Mouse (Mus musculus): Measurements from ENCODE around the gene Tex261.

Tex261 gene

GRCm38 (mm10) chr6:83756051-83756450, 19.6 kb downstream of the Tex261 start:
- DNase-seq: no peak

- DNase-seq: peak; percentile 35 to 75
Measured at GRCm38 (mm10) chr6:83750171-83750684, 25.4 kb downstream of the Tex261 start.

DNA sequence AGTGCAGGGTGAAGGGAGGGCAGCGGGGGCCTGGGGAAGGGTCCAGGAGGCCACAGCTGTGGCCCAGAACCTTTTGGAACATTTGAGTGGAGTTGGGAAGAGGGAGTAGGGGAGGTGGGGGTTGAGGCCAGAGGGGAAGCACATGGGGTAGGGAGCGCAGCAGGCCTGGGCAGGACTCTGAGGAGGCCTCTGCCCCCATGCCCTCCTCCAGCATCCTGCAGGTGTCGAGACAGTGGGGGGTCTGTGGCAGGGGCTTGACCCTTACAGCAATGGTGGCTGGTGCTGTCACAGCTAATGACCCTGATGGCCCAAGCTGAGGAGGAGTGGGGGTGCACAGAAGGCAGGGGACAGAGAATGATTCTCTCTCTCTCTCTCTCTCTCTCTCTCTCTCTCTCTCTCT, 26.3 kb downstream of the Tex261 start:
- no peak for DNase-seq

DNA sequence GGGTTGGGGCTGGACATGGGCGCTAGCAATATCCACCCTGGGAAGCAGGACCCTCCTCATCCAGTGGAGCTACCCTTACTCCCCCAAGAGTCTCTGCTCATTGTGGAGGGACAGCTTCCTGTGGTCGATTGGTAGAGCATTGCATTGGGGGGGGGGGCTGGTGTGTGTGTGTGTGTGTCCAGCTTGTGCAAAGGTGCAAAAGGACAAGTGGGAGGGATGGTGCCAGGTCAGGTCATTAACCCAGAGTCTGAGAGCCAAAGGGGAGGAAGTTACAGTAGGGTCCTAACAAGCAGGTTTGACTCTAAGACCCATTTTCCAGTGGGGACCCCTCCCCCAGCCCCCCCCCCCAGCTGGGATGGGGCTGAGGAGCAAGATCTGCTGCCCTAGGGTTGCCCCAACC, 30.1 kb downstream of the Tex261 start:
- no peak for DNase-seq

DNA sequence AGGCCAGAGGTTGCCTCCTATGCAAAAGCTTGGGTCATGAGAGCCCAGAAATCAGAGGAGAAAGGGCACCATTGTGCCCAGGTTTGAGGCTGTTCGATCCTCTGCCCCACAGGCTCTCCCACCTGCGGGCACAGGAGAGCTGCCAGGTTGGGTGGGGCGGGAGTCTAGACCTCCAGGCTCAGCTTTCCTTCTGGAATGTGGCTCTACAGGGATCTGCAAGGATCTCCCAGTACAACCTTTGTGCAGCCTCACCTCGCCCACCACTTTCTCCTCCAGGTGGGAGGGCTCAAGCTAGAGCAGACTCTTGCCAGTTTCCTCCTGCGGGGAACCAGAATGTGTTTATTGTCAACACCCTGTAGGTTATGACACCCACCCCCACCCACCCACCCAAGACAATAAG, 31.1 kb downstream of the Tex261 start:
- no peak for DNase-seq

GRCm38 (mm10) chr6:83744126-83744525, 31.5 kb downstream of the Tex261 start:
- no peak for DNase-seq

GRCm38 (mm10) chr6:83743212-83743611, 32.4 kb downstream of the Tex261 start:
- no peak for DNase-seq

- DNase-seq: no peak
Measured at GRCm38 (mm10) chr6:83742761-83743160, 32.9 kb downstream of the Tex261 start, which contains the start of gene Atp6v1b1. Gene Atp6v1b1, plus strand, starts transcription at chr6:83742990.

DNA sequence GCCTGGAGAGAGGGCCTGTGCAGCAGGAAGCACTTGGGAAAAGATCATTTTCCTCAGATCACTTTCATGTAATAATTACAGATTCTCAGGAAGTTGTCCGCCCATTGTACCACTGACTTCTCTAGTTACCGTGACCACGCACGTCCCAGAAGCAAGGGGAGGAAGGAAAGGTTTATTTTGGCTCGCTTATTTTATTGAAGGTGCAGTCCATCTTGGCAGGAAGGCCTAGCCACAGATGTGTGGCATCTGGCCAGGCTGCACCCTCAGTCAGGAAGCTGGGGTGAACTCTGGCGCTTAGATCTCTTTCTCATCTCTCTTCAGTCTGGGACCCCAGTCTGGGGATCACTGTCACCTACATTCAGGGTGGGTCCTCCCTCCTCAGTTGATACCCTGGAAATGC, 37.0 kb downstream of the Tex261 start:
- no peak for DNase-seq

- no peak for DNase-seq
Measured at GRCm38 (mm10) chr6:83737311-83737710, 38.3 kb downstream of the Tex261 start.

GRCm38 (mm10) chr6:83731128-83731527, 44.5 kb downstream of the Tex261 start:
- DNase-seq: peak; percentile 37 to 67

DNA sequence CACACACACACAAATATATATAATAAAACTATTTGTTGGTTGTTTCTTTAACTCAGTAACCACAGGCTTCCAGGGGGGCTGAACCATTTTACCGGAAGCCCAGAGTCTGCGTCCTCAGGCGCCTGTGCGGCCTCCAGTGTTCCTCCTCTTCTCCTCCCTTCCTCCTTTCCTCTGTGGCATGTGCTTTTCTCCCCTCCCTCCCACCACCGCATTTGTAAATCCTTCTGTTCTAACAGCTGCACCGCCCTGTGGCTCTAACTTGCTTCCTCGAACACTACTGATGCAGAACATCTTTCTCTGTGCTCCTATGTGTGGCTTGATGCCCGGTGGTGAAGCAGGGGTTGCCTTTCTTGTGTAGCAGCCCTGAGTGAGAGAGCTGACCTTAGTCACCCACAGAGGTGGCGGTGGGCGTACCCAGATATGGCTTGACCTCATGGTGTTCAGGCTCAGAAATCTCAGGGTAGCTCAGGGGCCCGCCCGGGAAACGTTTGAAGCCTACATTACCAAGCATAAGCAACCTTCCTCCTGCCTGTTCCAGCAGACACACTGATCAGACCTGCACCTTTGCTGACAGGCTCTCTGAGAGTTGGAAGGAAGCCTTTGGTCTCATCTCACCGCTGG, 46.2 kb downstream of the Tex261 start:
- DNase-seq: no peak

GRCm38 (mm10) chr6:83728488-83728887, 47.1 kb downstream of the Tex261 start:
- DNase-seq: no peak

GRCm38 (mm10) chr6:83727178-83727577, 48.4 kb downstream of the Tex261 start:
- DNase-seq: no peak

- DNase-seq: no peak
Measured at GRCm38 (mm10) chr6:83722526-83722925, 53.1 kb downstream of the Tex261 start.
